In the genomic region with DNA sequence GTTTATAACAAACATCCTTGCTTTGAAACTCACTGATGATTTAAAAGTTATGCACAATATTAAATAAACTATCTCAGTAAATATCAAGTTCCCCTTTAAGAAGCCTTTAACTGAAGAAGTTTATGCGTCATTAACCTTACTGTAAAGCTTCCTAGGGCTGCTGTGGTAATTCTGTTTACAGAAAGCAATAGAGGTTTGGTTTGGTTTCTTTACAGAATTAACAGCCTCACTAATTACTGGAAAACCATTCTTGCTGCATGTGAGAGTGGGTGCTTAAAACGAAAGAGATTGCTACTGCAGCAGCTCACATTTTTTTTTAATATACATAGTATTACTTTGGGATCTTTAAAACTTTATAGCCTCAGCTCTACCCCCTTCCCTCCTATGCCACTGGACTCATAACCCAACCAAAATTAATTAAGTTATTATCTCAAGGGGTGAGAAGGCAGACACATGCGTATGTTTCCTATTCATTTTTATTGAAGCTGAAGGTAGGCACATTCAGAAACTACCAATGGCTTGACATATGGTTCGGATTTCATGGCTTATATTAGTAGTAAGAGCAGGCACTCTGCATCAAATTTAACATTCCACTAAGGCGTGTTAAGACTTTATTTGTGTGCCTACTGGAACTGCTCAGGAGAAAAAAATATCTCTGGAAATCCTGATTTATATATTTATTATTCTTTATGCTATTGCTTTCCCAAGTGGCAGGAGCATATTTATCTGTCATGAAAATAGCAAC, we compare ENCODE assay signal across 18 mouse cellular contexts.
DNase-seq lines count a peak whose midpoint lies in the region; ATAC-seq and TF ChIP-seq lines count a peak whose summit lies in the region.
"Had no signal": no experiment of that assay in that cellular context is flagged by ENCODE, and none has a peak within 500 bp of the region (broad histone marks: within the 10 kb centered on the region; RNA-seq: fewer than 3 reads in every experiment).

No protein-coding gene starts in this region.

- H3K9me3 ChIP-seq in limb, embryonic 12.5 days, result no peaks in the 10 kb centered on the region
- H3K9me3 ChIP-seq in limb, embryonic 10.5 days (replicated peaks), result no peaks in the 10 kb centered on the region
- no peaks in the 10 kb centered on the region for H3K9me3 ChIP-seq in limb, embryonic 14.5 days (ENCODE audit: control insufficient read depth, low read length)
- no peaks in the 10 kb centered on the region for H3K9me3 ChIP-seq in forebrain, embryonic 11.5 days (ENCODE audit: control insufficient read depth, low read length)
- H3K9me3 ChIP-seq: embryonic facial prominence, embryonic 12.5 days; heart, embryonic 13.5 days; hindbrain, embryonic 15.5 days had no signal

- no peak overlapping the region for H3K4me3 ChIP-seq in limb, embryonic 12.5 days (replicated peaks)
- no peak overlapping the region for H3K4me3 ChIP-seq in limb, embryonic 10.5 days
- no peak overlapping the region for H3K4me3 ChIP-seq in limb, embryonic 14.5 days (replicated peaks; ENCODE audit: low read length)
- no peak overlapping the region for H3K4me3 ChIP-seq in forebrain, embryonic 11.5 days (ENCODE audit: low read depth, low read length)
- H3K4me3 ChIP-seq: embryonic facial prominence, embryonic 12.5 days; heart, embryonic 13.5 days; hindbrain, embryonic 15.5 days had no signal

- peaks cover 3% of the 10 kb centered on the region; the same call in 1 of the 2 replicates for H3K4me1 ChIP-seq in limb, embryonic 12.5 days (replicated peaks)
- H3K4me1 ChIP-seq in limb, embryonic 10.5 days, result peaks cover 5% of the 10 kb centered on the region; the same call in 1 of the 2 replicates
- peaks cover 4% of the 10 kb centered on the region; the same call in 1 of the 2 replicates for H3K4me1 ChIP-seq in limb, embryonic 14.5 days (ENCODE audit: control insufficient read depth, insufficient read depth, low read length)
- no peaks in the 10 kb centered on the region for H3K4me1 ChIP-seq in forebrain, embryonic 11.5 days (replicated peaks; ENCODE audit: control insufficient read depth, insufficient read depth, low read length)
- H3K4me1 ChIP-seq: embryonic facial prominence, embryonic 12.5 days; heart, embryonic 13.5 days; hindbrain, embryonic 15.5 days had no signal

- peak; percentile 82 for ATAC-seq in limb, embryonic 12.5 days (ENCODE audit: insufficient number of reproducible peaks, insufficient read depth, low FRiP score, low TSS enrichment, low read depth)
- ATAC-seq in limb, embryonic 14.5 days (ENCODE audit: low FRiP score, low read depth), result peak; percentile 44; the same call in 1 of the 2 replicates
- no peak for ATAC-seq in forebrain, embryonic 11.5 days (replicated peaks; ENCODE audit: low FRiP score)
- ATAC-seq: forebrain, embryonic 14.5 days; inflammation-experienced regulatory T-cells, adult 6 months had no signal

- H3K9ac ChIP-seq in limb, embryonic 12.5 days (replicated peaks), result no peak overlapping the region
- no peak overlapping the region for H3K9ac ChIP-seq in limb, embryonic 14.5 days (ENCODE audit: low read depth, low read length, severe bottlenecking)
- H3K9ac ChIP-seq in forebrain, embryonic 11.5 days (ENCODE audit: low read length), result no peak overlapping the region
- H3K9ac ChIP-seq: embryonic facial prominence, embryonic 12.5 days; heart, embryonic 13.5 days; hindbrain, embryonic 15.5 days had no signal

- no peak overlapping the region for H3K4me2 ChIP-seq in limb, embryonic 12.5 days
- no peak overlapping the region for H3K4me2 ChIP-seq in limb, embryonic 14.5 days (replicated peaks; ENCODE audit: low read depth, low read length, severe bottlenecking)
- no peak overlapping the region for H3K4me2 ChIP-seq in forebrain, embryonic 11.5 days (ENCODE audit: low read depth, low read length, severe bottlenecking)
- H3K4me2 ChIP-seq: embryonic facial prominence, embryonic 12.5 days; heart, embryonic 13.5 days; hindbrain, embryonic 15.5 days had no signal

- H3K36me3 ChIP-seq in limb, embryonic 12.5 days, result no peaks in the 10 kb centered on the region
- H3K36me3 ChIP-seq in limb, embryonic 10.5 days, result no peaks in the 10 kb centered on the region
- H3K36me3 ChIP-seq in limb, embryonic 14.5 days (ENCODE audit: control insufficient read depth, insufficient read depth, low read length), result no peaks in the 10 kb centered on the region
- H3K36me3 ChIP-seq in forebrain, embryonic 11.5 days (ENCODE audit: control insufficient read depth, insufficient read depth, low read length), result no peaks in the 10 kb centered on the region
- H3K36me3 ChIP-seq: embryonic facial prominence, embryonic 12.5 days; heart, embryonic 13.5 days; hindbrain, embryonic 15.5 days had no signal

- DNase-seq in limb, embryonic 10.5 days (ENCODE audit: low spot score), result no peak
- peak; percentile 4 for DNase-seq in forelimb bud, embryonic 11.5 days (ENCODE audit: low read depth, low spot score)
- peak; percentile 21 for DNase-seq in limb, embryonic 14.5 days (ENCODE audit: low spot score)
- no peak for DNase-seq in urinary bladder, postnatal 10 days (ENCODE audit: low spot score)
- no peak for DNase-seq in forebrain, embryonic 11.5 days (ENCODE audit: low spot score)
- DNase-seq: adrenal gland, adult 2 months; adrenal gland, postnatal 25 days; cerebellum, adult 18-20 months; cerebellum, postnatal 10 days; gastrocnemius, postnatal 36 days; heart, adult 11 months; heart, postnatal 36 days had no signal

- no peaks in the 10 kb centered on the region for H3K27me3 ChIP-seq in limb, embryonic 12.5 days
- no peaks in the 10 kb centered on the region for H3K27me3 ChIP-seq in limb, embryonic 10.5 days (ENCODE audit: low read depth, poor library complexity, severe bottlenecking)
- no peaks in the 10 kb centered on the region for H3K27me3 ChIP-seq in limb, embryonic 14.5 days (ENCODE audit: control insufficient read depth, insufficient read depth, low read length)
- no peaks in the 10 kb centered on the region for H3K27me3 ChIP-seq in forebrain, embryonic 11.5 days (ENCODE audit: control insufficient read depth, insufficient read depth, low read length)
- H3K27me3 ChIP-seq: embryonic facial prominence, embryonic 12.5 days; heart, embryonic 13.5 days; hindbrain, embryonic 15.5 days had no signal

- no peak for TF ChIP-seq POLR2A in limb, embryonic 14.5 days (IDR thresholded peaks at IDR 0.05; ENCODE audit: borderline replicate concordance, extremely low read depth, insufficient read depth, insufficient read length)

- WGBS in limb, embryonic 12.5 days, result 23% methylated on average over 5 of the region's 5 CpGs
- WGBS in limb, embryonic 10.5 days, result 56% methylated on average over 5 of the region's 5 CpGs
- WGBS in limb, embryonic 14.5 days, result 18% methylated on average over 5 of the region's 5 CpGs
- WGBS in forebrain, embryonic 11.5 days, result 70% methylated on average over 5 of the region's 5 CpGs

- no peak overlapping the region for H3K27ac ChIP-seq in limb, embryonic 12.5 days
- H3K27ac ChIP-seq in limb, embryonic 10.5 days, result no peak overlapping the region
- no peak overlapping the region for H3K27ac ChIP-seq in limb, embryonic 14.5 days (replicated peaks; ENCODE audit: low read depth, low read length)
- no peak overlapping the region for H3K27ac ChIP-seq in forebrain, embryonic 11.5 days (ENCODE audit: low read depth, low read length)
- H3K27ac ChIP-seq: embryonic facial prominence, embryonic 12.5 days; heart, embryonic 13.5 days; hindbrain, embryonic 15.5 days had no signal

Comparison
In these comparisons a context has a peak if more than half of its experiments do, and no peak if none do; other contexts are left out.
1. DNase-seq: peak in forelimb bud, embryonic 11.5 days (single experiment) and limb, embryonic 14.5 days (single experiment); none in limb, embryonic 10.5 days (single experiment), urinary bladder, postnatal 10 days (single experiment) and forebrain, embryonic 11.5 days (single experiment).